Mouse (Mus musculus) midbrain, postnatal 0 days (tissue): ENCODE data around the gene Foxi1. TPM values are rescaled to one million over a fixed set of nuclear protein-coding genes. Genes with fewer than 3 reads are reported as not detected.
"Not testable (repeated sequence)": the region's sequence is repeated elsewhere in the genome, so short reads cannot be mapped to it uniquely, and the experiment has no call there.

Experiments
- ATAC-seq: fragments of 200-750 bp; cut with Nextera tagmentation; 2 replicates; pipeline ENCODE4 v1.8.0; 2017; ENCODE audit warnings: moderate number of reproducible peaks, mild to moderate bottlenecking, moderate TSS enrichment, moderate library complexity; ENCODE audit not compliant: low FRiP score
- DNase-seq: peaks from one replicate; pipeline ENCODE4 v3.0.0-alpha.2; 2015; ENCODE audit warnings: low spot score
- H3K27ac ChIP-seq: fragments of 300-500 bp; sonication (generic); 2 replicates; pipeline ENCODE4 v1.5.1; 2014; ENCODE audit warnings: low read depth, mild to moderate bottlenecking, low read length, mixed read lengths
- H3K27me3 ChIP-seq: fragments of 300-500 bp; sonication (generic); 2 replicates; pipeline ENCODE4 v1.6.1; 2014; ENCODE audit warnings: low read length, control low read depth, mixed read lengths; ENCODE audit not compliant: insufficient read depth
- H3K36me3 ChIP-seq: fragments of 300-500 bp; sonication (generic); 2 replicates; pipeline ENCODE4 v1.6.1; 2014; ENCODE audit warnings: low read length, control low read depth, mixed read lengths; ENCODE audit not compliant: insufficient read depth
- H3K4me1 ChIP-seq: fragments of 300-500 bp; sonication (generic); 2 replicates; pipeline ENCODE4 v1.6.1; 2014; ENCODE audit warnings: mild to moderate bottlenecking, control low read depth, antibody characterized with exemption, low read length, mixed read lengths; ENCODE audit not compliant: insufficient read depth
- H3K4me2 ChIP-seq: fragments of 300-500 bp; sonication (generic); 2 replicates; pipeline ENCODE4 v1.6.1; 2014; ENCODE audit warnings: low read depth, mild to moderate bottlenecking, low read length, mixed read lengths; ENCODE audit not compliant: poor library complexity, severe bottlenecking
- H3K4me3 ChIP-seq: fragments of 300-500 bp; sonication (generic); 2 replicates; pipeline ENCODE4 v1.5.1; 2014; ENCODE audit warnings: low read depth, mild to moderate bottlenecking, low read length, moderate library complexity
- H3K9ac ChIP-seq: fragments of 300-500 bp; sonication (generic); replicated peaks from 2 replicates; pipeline ENCODE4 v1.6.1; 2014; ENCODE audit warnings: mild to moderate bottlenecking, low read length, moderate library complexity, mixed read lengths; ENCODE audit not compliant: poor library complexity, severe bottlenecking
- H3K9me3 ChIP-seq: fragments of 300-500 bp; sonication (generic); 2 replicates; pipeline ENCODE4 v1.6.1; 2016; ENCODE audit warnings: low read length, control low read depth
- CTCF ChIP-seq: IDR thresholded peaks from 2 replicates; pipeline ENCODE4 v1.5.1; 2016; ENCODE audit warnings: antibody characterized with exemption, mild to moderate bottlenecking
- WGBS: fragments of 180-500 bp; shearing (Covaris S2); extraction: QIAGEN DNeasy Blood & Tissue Kit; methylation state at CpG from one replicate; pipeline ENCODE4 v1.1.7; 2014; 5-methylcytosine and 5-hydroxymethylcytosine counted together
- polyA plus RNA-seq: library from polyadenylated mRNA; unstranded; fragments of >200 nt; fragmentation: Nextera tagmentation; extraction: Ambion mirVana; gene quantifications from 2 replicates; pipeline ENCODE4 v1.2.1, GENCODE M21; 2015
- total RNA-seq: library from RNA; depleted of rRNA; stranded (reverse); fragments of >200 nt; gene quantifications from 2 replicates; pipeline ENCODE4 v1.2.3, GENCODE M21; 2014

Foxi1 gene
- total and polyA plus RNA-seq, 2 experiments from 2014 or later = 0.05 TPM; not detected in 1

GRCm38 (mm10) chr11:34228758-34229364 lies 21.0 kb upstream of the Foxi1 start:
- Histone ChIP-seq H3K27me3 (no peaks in the 10 kb centered on the region), H3K9ac (no peak overlapping the region), H3K4me3 (no peak overlapping the region), H3K4me2 (no peak overlapping the region), H3K36me3 (no peaks in the 10 kb centered on the region), H3K27ac (no peak overlapping the region), H3K4me1 (no peaks in the 10 kb centered on the region), H3K9me3 (no peaks in the 10 kb centered on the region)
- TF ChIP-seq CTCF = peak; percentile 75
- DNase-seq (peak; percentile 71), ATAC-seq (no peak)
- 42% methylated on average over 6 of the region's 6 CpGs for WGBS

GRCm38 (mm10) chr11:34227180-34227579 lies 19.3 kb upstream of the Foxi1 start:
- Histone ChIP-seq H3K4me1 (no peaks in the 10 kb centered on the region), H3K27ac (no peak overlapping the region), H3K4me2 (no peak overlapping the region), H3K9ac (no peak overlapping the region), H3K9me3 (no peaks in the 10 kb centered on the region), H3K27me3 (no peaks in the 10 kb centered on the region), H3K4me3 (no peak overlapping the region), H3K36me3 (no peaks in the 10 kb centered on the region)
- ATAC-seq (no peak), DNase-seq (no peak)
- 59% methylated on average over 1 of the region's 1 CpGs for WGBS
- peak; percentile 59 for TF ChIP-seq CTCF

DNA sequence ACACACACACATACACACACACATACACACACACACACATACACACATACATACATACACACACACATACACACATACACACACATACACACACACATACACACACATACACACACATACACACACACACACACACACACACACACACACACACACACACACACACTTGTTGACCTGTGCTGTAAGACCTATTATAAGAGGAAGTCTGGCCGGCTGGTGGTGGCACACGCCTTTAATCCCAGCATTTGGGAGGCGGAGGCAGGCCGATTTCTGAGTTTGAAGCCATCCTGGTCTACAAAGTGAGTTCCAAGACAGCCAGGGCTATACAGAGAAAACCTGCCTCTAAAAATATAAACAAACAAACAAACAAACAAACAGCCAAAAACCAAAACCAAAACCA lies 12.7 kb upstream of the Foxi1 start:
- H3K9me3 ChIP-seq, H3K4me3 ChIP-seq, H3K4me1 ChIP-seq, H3K9ac ChIP-seq, ATAC-seq, H3K4me2 ChIP-seq, H3K27me3 ChIP-seq, H3K36me3 ChIP-seq, H3K27ac ChIP-seq, DNase-seq: not testable (repeated sequence)
- WGBS = 74% methylated on average over 4 of the region's 4 CpGs

GRCm38 (mm10) chr11:34212853-34213252 lies 5.0 kb upstream of the Foxi1 start:
- Histone ChIP-seq H3K9me3 (no peaks in the 10 kb centered on the region), H3K4me1 (no peaks in the 10 kb centered on the region), H3K36me3 (no peaks in the 10 kb centered on the region), H3K4me2 (no peak overlapping the region), H3K9ac (no peak overlapping the region), H3K4me3 (no peak overlapping the region), H3K27me3 (no peaks in the 10 kb centered on the region), H3K27ac (no peak overlapping the region)
- TF ChIP-seq CTCF = peak; percentile 82
- WGBS = 10% methylated on average over 5 of the region's 5 CpGs
- no peak; the same call in 1 of the 2 replicates for ATAC-seq
- DNase-seq = peak; percentile 82

DNA sequence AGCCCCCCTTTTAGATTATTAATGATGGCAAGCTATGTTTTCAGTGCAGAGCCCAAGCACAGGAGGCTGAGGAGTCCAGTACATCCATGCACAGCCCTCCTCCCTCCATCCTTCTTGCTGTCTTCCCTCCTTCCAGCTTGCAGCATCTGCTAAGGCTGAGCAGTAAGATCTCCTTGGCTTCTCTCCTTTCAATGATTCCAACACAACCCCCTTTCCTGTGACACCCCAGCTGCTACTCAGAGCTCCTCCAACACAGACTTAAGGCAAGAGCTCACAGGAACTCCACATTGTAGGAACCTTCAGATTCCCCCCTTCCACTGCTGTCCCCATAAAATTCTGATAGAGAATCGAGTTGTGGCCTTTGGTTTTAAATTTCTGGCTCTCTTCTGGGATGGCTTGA lies 5.1 kb downstream of the Foxi1 start:
- DNase-seq (no peak), ATAC-seq (no peak)
- Histone ChIP-seq H3K4me1 (no peaks in the 10 kb centered on the region), H3K4me2 (no peak overlapping the region), H3K36me3 (no peaks in the 10 kb centered on the region), H3K27ac (no peak overlapping the region), H3K9me3 (no peaks in the 10 kb centered on the region), H3K9ac (no peak overlapping the region), H3K4me3 (no peak overlapping the region), H3K27me3 (no peaks in the 10 kb centered on the region)
- no peak for TF ChIP-seq CTCF
- WGBS = 48% methylated on average over 1 of the region's 1 CpGs

GRCm38 (mm10) chr11:34195142-34195541 lies 12.7 kb downstream of the Foxi1 start:
- Histone ChIP-seq H3K36me3 (no peaks in the 10 kb centered on the region), H3K4me1 (no peaks in the 10 kb centered on the region), H3K9me3 (no peaks in the 10 kb centered on the region), H3K4me2 (no peak overlapping the region), H3K27me3 (no peaks in the 10 kb centered on the region), H3K27ac (no peak overlapping the region), H3K9ac (no peak overlapping the region), H3K4me3 (no peak overlapping the region)
- TF ChIP-seq CTCF = no peak
- DNase-seq (no peak), ATAC-seq (no peak)
- WGBS = 94% methylated on average over 3 of the region's 3 CpGs
